Comparison of ENCODE assay signal across 9 mouse cellular contexts in the genomic region with DNA sequence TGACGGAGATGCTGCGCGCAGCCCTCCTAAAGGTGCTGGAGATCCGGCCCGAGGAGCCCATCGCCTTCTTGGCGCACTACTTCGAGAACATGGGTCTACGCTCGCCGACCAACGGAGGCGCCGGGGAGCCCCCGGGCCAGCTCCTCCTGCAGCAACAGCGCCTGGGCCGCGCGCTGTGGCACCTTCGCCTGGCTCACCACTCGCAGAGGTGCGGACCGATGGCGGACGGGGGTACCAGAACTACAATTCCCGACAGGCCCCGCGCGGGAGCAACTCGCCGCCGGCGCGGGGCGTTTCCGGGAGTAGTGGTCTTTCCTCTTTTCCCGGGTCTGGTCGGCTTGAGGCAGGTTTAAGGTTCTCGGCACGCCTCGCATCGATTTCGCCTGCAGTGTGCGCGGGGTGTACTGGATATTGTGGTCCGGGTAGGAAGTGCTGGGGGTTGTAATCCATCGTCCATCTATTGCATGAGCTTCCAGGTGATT. TPM values are rescaled to one million over a fixed set of nuclear protein-coding genes. Genes with fewer than 3 reads are reported as not detected.
A peak's percentile ranks its signal among the peaks of the same experiment; 100 is the strongest.
DNase-seq lines count a peak whose midpoint lies in the region; ATAC-seq and TF ChIP-seq lines count a peak whose summit lies in the region.
"Had no signal": no experiment of that assay in that cellular context is flagged by ENCODE, and none has a peak within 500 bp of the region (broad histone marks: within the 10 kb centered on the region; RNA-seq: fewer than 3 reads in every experiment).

No protein-coding gene starts in this region.

- TF ChIP-seq EP300 in liver, postnatal 0 days (IDR thresholded peaks at IDR 0.05; ENCODE audit: low read depth), result no peak

- under 1% methylated on average over 47 of the region's 47 CpGs for WGBS in heart, embryonic 15.5 days
- under 1% methylated on average over 47 of the region's 47 CpGs for WGBS in liver, postnatal 0 days (ENCODE audit: insufficient replicate concordance)
- 0% methylated on average over 47 of the region's 47 CpGs for WGBS in neural tube, embryonic 15.5 days

- H3K4me3 ChIP-seq in heart, embryonic 15.5 days, result peak overlapping the region; percentile 62
- H3K4me3 ChIP-seq in liver, postnatal 0 days (ENCODE audit: low read depth, low read length), result peak overlapping the region; percentile 74
- H3K4me3 ChIP-seq in neural tube, embryonic 15.5 days (replicated peaks), result peak overlapping the region; percentile 61

- H3K27ac ChIP-seq in heart, embryonic 15.5 days, result peak overlapping the region; percentile 83
- peak overlapping the region; percentile 58 for H3K27ac ChIP-seq in liver, postnatal 0 days (ENCODE audit: low read depth)
- peak overlapping the region; percentile 94 for H3K27ac ChIP-seq in neural tube, embryonic 15.5 days (replicated peaks)

- peaks cover 15% of the 10 kb centered on the region for H3K4me1 ChIP-seq in heart, embryonic 15.5 days (replicated peaks)
- peaks cover 13% of the 10 kb centered on the region for H3K4me1 ChIP-seq in liver, postnatal 0 days (ENCODE audit: insufficient read depth)
- peaks cover 33% of the 10 kb centered on the region for H3K4me1 ChIP-seq in neural tube, embryonic 15.5 days

- DNase-seq in brain, embryonic 14.5 days (ENCODE audit: low read depth), result peak; percentile 91
- DNase-seq in kidney, postnatal 14 days, result peak; percentile 82
- peak; percentile 79 for DNase-seq in liver, postnatal 0 days
- peak; percentile 90 for DNase-seq in testis, postnatal 14 days (ENCODE audit: low spot score)

- no peak for TF ChIP-seq CTCF in brain, embryonic 14.5 days (IDR thresholded peaks at IDR 0.05; ENCODE audit: borderline replicate concordance, extremely low read depth, insufficient read depth, insufficient read length)
- TF ChIP-seq CTCF in liver, postnatal 0 days (IDR thresholded peaks at IDR 0.05; ENCODE audit: low read depth), result no peak

- H3K9ac ChIP-seq in heart, embryonic 15.5 days, result peak overlapping the region; percentile 64
- H3K9ac ChIP-seq in liver, postnatal 0 days (replicated peaks), result peak overlapping the region; percentile 64
- peak overlapping the region; percentile 76 for H3K9ac ChIP-seq in neural tube, embryonic 15.5 days (replicated peaks)

- peaks cover 4% of the 10 kb centered on the region; the same call in 1 of the 2 replicates for H3K27me3 ChIP-seq in heart, embryonic 15.5 days
- no peaks in the 10 kb centered on the region for H3K27me3 ChIP-seq in liver, postnatal 0 days (ENCODE audit: insufficient read depth, low read length)
- no peaks in the 10 kb centered on the region for H3K27me3 ChIP-seq in neural tube, embryonic 15.5 days (replicated peaks)

- H3K9me3 ChIP-seq in heart, embryonic 15.5 days (replicated peaks), result no peaks in the 10 kb centered on the region
- no peaks in the 10 kb centered on the region for H3K9me3 ChIP-seq in liver, postnatal 0 days (ENCODE audit: low read length)
- no peaks in the 10 kb centered on the region for H3K9me3 ChIP-seq in neural tube, embryonic 15.5 days (replicated peaks)

- peak overlapping the region; percentile 73 for H3K4me2 ChIP-seq in heart, embryonic 15.5 days
- peak overlapping the region; percentile 72 for H3K4me2 ChIP-seq in liver, postnatal 0 days (ENCODE audit: low read depth, low read length)
- H3K4me2 ChIP-seq in neural tube, embryonic 15.5 days, result peak overlapping the region; percentile 95

- peak; percentile 36 for ATAC-seq in CD4-positive, CD25-positive, alpha-beta regulatory T cell, adult 4 months
- 0 out of 2 replicates have a peak, but pooled peaks have one; percentile 22 for ATAC-seq in erythroblast, adult 5-6 weeks (replicated peaks; ENCODE audit: low FRiP score, poor library complexity, severe bottlenecking)
- ATAC-seq in heart, embryonic 15.5 days (replicated peaks; ENCODE audit: insufficient number of reproducible peaks, insufficient read depth, low FRiP score, low read depth), result peak; percentile 47
- peak; percentile 39 for ATAC-seq in liver, postnatal 0 days
- peak; percentile 68 for ATAC-seq in neural tube, embryonic 15.5 days (ENCODE audit: low FRiP score)

- no peak for TF ChIP-seq POLR2A in brain, embryonic 14.5 days (IDR thresholded peaks at IDR 0.05; ENCODE audit: borderline replicate concordance, extremely low read depth, insufficient read depth, insufficient read length, poor library complexity, severe bottlenecking)

- H3K36me3 ChIP-seq in heart, embryonic 15.5 days, result no peaks in the 10 kb centered on the region
- H3K36me3 ChIP-seq in liver, postnatal 0 days (replicated peaks; ENCODE audit: insufficient read depth, low read length), result 0 out of 2 replicates have a peak, but pooled peaks cover 2% of the 10 kb centered on the region
- peaks cover 11% of the 10 kb centered on the region; the same call in 1 of the 2 replicates for H3K36me3 ChIP-seq in neural tube, embryonic 15.5 days

RNA-seq across cellular contexts. Expression of gene Tpgs1, which starts 0.4 kb away (rescaled TPM):
- 10 to 100 TPM; 16.6 to 19.5 TPM for polyA plus RNA-seq in CD4-positive, CD25-positive, alpha-beta regulatory T cell, adult 4 months (2017; shearing (Covaris generic))
- 68.2 and 69.2 TPM in 2 replicates for polyA plus RNA-seq in brain, embryonic 14.5 days (2012; rRNA removed)
- total RNA-seq in erythroblast, adult 5-6 weeks (2015; ENCODE audit: low replicate concordance), result 2.9 and 6.3 TPM in 2 replicates
- 0.56 and 0.68 TPM in 2 replicates for total RNA-seq in erythroblast, adult 5-6 weeks (2017; ENCODE audit: low replicate concordance)
- 39.5 and 46.8 TPM in 2 replicates for polyA plus RNA-seq in heart, embryonic 15.5 days (2015; fragmentation: Nextera tagmentation; extraction: Ambion mirVana)
- polyA plus RNA-seq in liver, postnatal 0 days (2015; fragmentation: Nextera tagmentation; extraction: Ambion mirVana), result 24.9 and 25.8 TPM in 2 replicates
- polyA plus RNA-seq in neural tube, embryonic 15.5 days (2015; fragmentation: Nextera tagmentation; extraction: Ambion mirVana), result 109 and 115 TPM in 2 replicates

RNA-seq across cellular contexts. Expression of gene Madcam1, which starts 5.3 kb away (rescaled TPM):
- polyA plus RNA-seq in CD4-positive, CD25-positive, alpha-beta regulatory T cell, adult 4 months (2017; shearing (Covaris generic)), result under 1 TPM; 0.23 to 0.73 TPM
- polyA plus RNA-seq in brain, embryonic 14.5 days (2012; rRNA removed), result 0.87 and 1.1 TPM in 2 replicates
- not detected in 2 replicates for total RNA-seq in erythroblast, adult 5-6 weeks (2015; ENCODE audit: low replicate concordance)
- total RNA-seq in erythroblast, adult 5-6 weeks (2017; ENCODE audit: low replicate concordance), result 0.84 TPM in 1 of 2 replicates, not detected in the other
- 1.4 and 1.9 TPM in 2 replicates for polyA plus RNA-seq in heart, embryonic 15.5 days (2015; fragmentation: Nextera tagmentation; extraction: Ambion mirVana)
- polyA plus RNA-seq in liver, postnatal 0 days (2015; fragmentation: Nextera tagmentation; extraction: Ambion mirVana), result 0.12 and 0.19 TPM in 2 replicates
- polyA plus RNA-seq in neural tube, embryonic 15.5 days (2015; fragmentation: Nextera tagmentation; extraction: Ambion mirVana), result 1.0 and 4.1 TPM in 2 replicates
- total RNA-seq: gastrocnemius, adult 8-10 months had no signal

RNA-seq across cellular contexts. Expression of gene Cdc34, which starts 12.4 kb away (rescaled TPM):
- polyA plus RNA-seq in CD4-positive, CD25-positive, alpha-beta regulatory T cell, adult 4 months (2017; shearing (Covaris generic)), result 10 to 100 TPM; 20.8 to 27.3 TPM
- 121 and 151 TPM in 2 replicates for polyA plus RNA-seq in brain, embryonic 14.5 days (2012; rRNA removed)
- total RNA-seq in erythroblast, adult 5-6 weeks (2015; ENCODE audit: low replicate concordance), result 20.5 and 25.9 TPM in 2 replicates
- total RNA-seq in erythroblast, adult 5-6 weeks (2017; ENCODE audit: low replicate concordance), result 36.7 and 46.1 TPM in 2 replicates
- polyA plus RNA-seq in heart, embryonic 15.5 days (2015; fragmentation: Nextera tagmentation; extraction: Ambion mirVana), result 86.7 and 98.4 TPM in 2 replicates
- polyA plus RNA-seq in liver, postnatal 0 days (2015; fragmentation: Nextera tagmentation; extraction: Ambion mirVana), result 77.6 and 80.1 TPM in 2 replicates
- polyA plus RNA-seq in neural tube, embryonic 15.5 days (2015; fragmentation: Nextera tagmentation; extraction: Ambion mirVana), result 83.0 and 83.4 TPM in 2 replicates

RNA-seq across cellular contexts. Expression of gene Gzmm, which starts 19.2 kb away (rescaled TPM):
- polyA plus RNA-seq in CD4-positive, CD25-positive, alpha-beta regulatory T cell, adult 4 months (2017; shearing (Covaris generic)), result 1 to 10 TPM in 1 of 2 experiments, under 1 TPM in 1; 0.49 to 1.1 TPM
- polyA plus RNA-seq in brain, embryonic 14.5 days (2012; rRNA removed), result 1.4 and 1.9 TPM in 2 replicates
- not detected in 2 replicates for total RNA-seq in erythroblast, adult 5-6 weeks (2015; ENCODE audit: low replicate concordance)
- total RNA-seq in erythroblast, adult 5-6 weeks (2017; ENCODE audit: low replicate concordance), result 1.7 TPM in 1 of 2 replicates, not detected in the other
- polyA plus RNA-seq in heart, embryonic 15.5 days (2015; fragmentation: Nextera tagmentation; extraction: Ambion mirVana), result 1.1 TPM in 2 replicates
- polyA plus RNA-seq in liver, postnatal 0 days (2015; fragmentation: Nextera tagmentation; extraction: Ambion mirVana), result 0.09 and 0.13 TPM in 2 replicates
- 1.1 TPM in 2 replicates for polyA plus RNA-seq in neural tube, embryonic 15.5 days (2015; fragmentation: Nextera tagmentation; extraction: Ambion mirVana)

RNA-seq across cellular contexts. Expression of gene Odf3l2, which starts 24.1 kb away (rescaled TPM):
- not detected for polyA plus RNA-seq in CD4-positive, CD25-positive, alpha-beta regulatory T cell, adult 4 months (2017; shearing (Covaris generic))
- polyA plus RNA-seq in brain, embryonic 14.5 days (2012; rRNA removed), result 0.11 TPM in 1 of 2 replicates, not detected in the other
- not detected in 2 replicates for total RNA-seq in erythroblast, adult 5-6 weeks (2015; ENCODE audit: low replicate concordance)
- total RNA-seq in erythroblast, adult 5-6 weeks (2017; ENCODE audit: low replicate concordance), result not detected in 2 replicates
- not detected in 2 replicates for polyA plus RNA-seq in heart, embryonic 15.5 days (2015; fragmentation: Nextera tagmentation; extraction: Ambion mirVana)
- not detected in 2 replicates for polyA plus RNA-seq in liver, postnatal 0 days (2015; fragmentation: Nextera tagmentation; extraction: Ambion mirVana)
- 0.14 and 0.17 TPM in 2 replicates for polyA plus RNA-seq in neural tube, embryonic 15.5 days (2015; fragmentation: Nextera tagmentation; extraction: Ambion mirVana)

Comparison
In these comparisons a context has a peak if more than half of its experiments do, and no peak if none do; other contexts are left out.
1. Peak in every context shown above with its lines: DNase-seq, ATAC-seq, H3K4me3 ChIP-seq and H3K27ac ChIP-seq.